Mouse (Mus musculus): ENCODE results near the gene Gigyf2. TPM values are rescaled to one million over a fixed set of nuclear protein-coding genes. Genes with fewer than 3 reads are reported as not detected.

Gene Gigyf2
- total RNA-seq (2015; ENCODE audit: low replicate concordance) (84.0 and 90.5 TPM in 2 replicates), total RNA-seq (2017; ENCODE audit: low replicate concordance) (159 and 162 TPM in 2 replicates)

GRCm38 (mm10) chr1:87326742-87327163, at the start of gene Gigyf2:
Gigyf2 (plus strand) TSS chr1:87326998.
- peak; percentile 98 for ATAC-seq (replicated peaks; ENCODE audit: low FRiP score, poor library complexity, severe bottlenecking)

GRCm38 (mm10) chr1:87280281-87280680, 46.5 kb upstream of the Gigyf2 start:
- ATAC-seq (replicated peaks; ENCODE audit: low FRiP score, poor library complexity, severe bottlenecking) = no peak

- ATAC-seq (replicated peaks; ENCODE audit: low FRiP score, poor library complexity, severe bottlenecking) = no peak
Observed at GRCm38 (mm10) chr1:87281599-87282412, 45.0 kb upstream of the Gigyf2 start.

GRCm38 (mm10) chr1:87282413-87282788, 44.4 kb upstream of the Gigyf2 start:
- no peak for ATAC-seq (replicated peaks; ENCODE audit: low FRiP score, poor library complexity, severe bottlenecking)

GRCm38 (mm10) chr1:87283410-87283960, 43.3 kb upstream of the Gigyf2 start:
- no peak for ATAC-seq (replicated peaks; ENCODE audit: low FRiP score, poor library complexity, severe bottlenecking)

GRCm38 (mm10) chr1:87287105-87287504, 39.7 kb upstream of the Gigyf2 start:
- ATAC-seq (replicated peaks; ENCODE audit: low FRiP score, poor library complexity, severe bottlenecking) = no peak

GRCm38 (mm10) chr1:87291416-87291815, 35.4 kb upstream of the Gigyf2 start:
- ATAC-seq (replicated peaks; ENCODE audit: low FRiP score, poor library complexity, severe bottlenecking) = no peak

- no peak for ATAC-seq (replicated peaks; ENCODE audit: low FRiP score, poor library complexity, severe bottlenecking)
Observed at GRCm38 (mm10) chr1:87292420-87293190, 34.2 kb upstream of the Gigyf2 start.

GRCm38 (mm10) chr1:87294063-87294710, 32.6 kb upstream of the Gigyf2 start:
- no peak for ATAC-seq (replicated peaks; ENCODE audit: low FRiP score, poor library complexity, severe bottlenecking)

- ATAC-seq (replicated peaks; ENCODE audit: low FRiP score, poor library complexity, severe bottlenecking) = no peak
Observed at GRCm38 (mm10) chr1:87294951-87295350, 31.8 kb upstream of the Gigyf2 start.

- ATAC-seq (replicated peaks; ENCODE audit: low FRiP score, poor library complexity, severe bottlenecking) = no peak
Observed at GRCm38 (mm10) chr1:87297346-87297925, 29.4 kb upstream of the Gigyf2 start.

GRCm38 (mm10) chr1:87300360-87301286, 26.2 kb upstream of the Gigyf2 start:
- no peak for ATAC-seq (replicated peaks; ENCODE audit: low FRiP score, poor library complexity, severe bottlenecking)

GRCm38 (mm10) chr1:87301971-87302370, 24.8 kb upstream of the Gigyf2 start:
- no peak for ATAC-seq (replicated peaks; ENCODE audit: low FRiP score, poor library complexity, severe bottlenecking)

GRCm38 (mm10) chr1:87308952-87309351, 17.8 kb upstream of the Gigyf2 start:
- no peak for ATAC-seq (replicated peaks; ENCODE audit: low FRiP score, poor library complexity, severe bottlenecking)

GRCm38 (mm10) chr1:87309621-87310020, 17.2 kb upstream of the Gigyf2 start:
- ATAC-seq (replicated peaks; ENCODE audit: low FRiP score, poor library complexity, severe bottlenecking) = no peak

GRCm38 (mm10) chr1:87312681-87313080, 14.1 kb upstream of the Gigyf2 start:
- no peak for ATAC-seq (replicated peaks; ENCODE audit: low FRiP score, poor library complexity, severe bottlenecking)

- no peak for ATAC-seq (replicated peaks; ENCODE audit: low FRiP score, poor library complexity, severe bottlenecking)
Observed at GRCm38 (mm10) chr1:87313116-87313515, 13.7 kb upstream of the Gigyf2 start.

- ATAC-seq (replicated peaks; ENCODE audit: low FRiP score, poor library complexity, severe bottlenecking) = no peak
Observed at GRCm38 (mm10) chr1:87313843-87314570, 12.8 kb upstream of the Gigyf2 start.

All from erythroid progenitor cell, adult 5-6 weeks (primary cell).